Mouse (Mus musculus) frontal cortex, postnatal 10 days (tissue): Measurements from ENCODE around the gene Rnf11.
"Not testable (repeated sequence)": the region's sequence is repeated elsewhere in the genome, so short reads cannot be mapped to it uniquely, and the experiment has no call there.

ENCODE experiments used
- DNase-seq, 2 experiments: peaks; one replicate each; pipeline ENCODE4 v3.0.0; 2022; ENCODE audit warnings: low spot score in 2 of 2, mixed read lengths in 1 of 2

Rnf11 gene

GRCm38 (mm10) chr4:109411377-109411967, 73.1 kb downstream of the Rnf11 start:
- no peak for DNase-seq

- DNase-seq, result no peak
These were observed 73.7 kb downstream of the Rnf11 start for GRCm38 (mm10) chr4:109410681-109411376.

- no peak for DNase-seq
These were observed 76.6 kb downstream of the Rnf11 start for GRCm38 (mm10) chr4:109407701-109408485.

GRCm38 (mm10) chr4:109407176-109407520, 77.4 kb downstream of the Rnf11 start:
- DNase-seq, result no peak

- DNase-seq, result no peak
These were observed 77.9 kb downstream of the Rnf11 start, which contains the start of gene Ttc39a for GRCm38 (mm10) chr4:109406486-109407175. Ttc39a (plus strand) TSS chr4:109406623.

GRCm38 (mm10) chr4:109406054-109406485, 78.5 kb downstream of the Rnf11 start:
- peak; percentile 31 to 37 for DNase-seq

- no peak for DNase-seq
These were observed 79.1 kb downstream of the Rnf11 start for GRCm38 (mm10) chr4:109405415-109405814.

GRCm38 (mm10) chr4:109404908-109405307, 79.6 kb downstream of the Rnf11 start:
- DNase-seq, result not testable (repeated sequence)

- DNase-seq, result no peak
These were observed 83.3 kb downstream of the Rnf11 start for GRCm38 (mm10) chr4:109401176-109401689.
